Mouse (Mus musculus) erythroblast, embryonic 14.5 days (primary cell): Measurements from ENCODE around the gene Kcp.

Experiments used
- GATA1 ChIP-seq: IDR thresholded peaks from 2 replicates; pipeline ENCODE4 v1.6.1; 2012; ENCODE audit warnings: low read length, inconsistent platforms, mixed read lengths
- TAL1 ChIP-seq: IDR thresholded peaks from 3 replicates; pipeline ENCODE4 v1.6.1; 2012; ENCODE audit warnings: low read length, inconsistent platforms, mixed read lengths

DNA sequence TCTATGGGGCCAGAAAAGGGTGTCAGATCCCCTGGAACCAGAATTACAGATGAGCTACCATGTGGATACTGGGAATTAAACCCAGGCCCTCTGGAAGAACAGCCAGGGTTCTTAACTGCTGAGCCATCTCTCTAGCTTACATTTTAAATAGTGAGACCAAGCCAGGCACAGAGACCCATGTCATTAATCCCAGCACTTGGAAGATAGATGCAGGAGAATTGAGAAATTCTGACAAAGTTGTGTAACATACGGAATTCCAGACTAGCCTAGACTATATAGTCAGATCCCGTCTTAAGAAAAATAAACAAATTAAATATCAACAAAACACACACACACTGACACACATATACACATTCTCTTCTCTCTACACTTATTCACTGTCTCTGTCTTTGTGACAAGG, 44.8 kb upstream of the Kcp start:
- TF ChIP-seq TAL1 (no peak), GATA1 (no peak)
